Mouse (Mus musculus): ENCODE results near the gene G430095P16Rik. TPM values are rescaled to one million over a fixed set of nuclear protein-coding genes. Genes with fewer than 3 reads are reported as not detected.
A peak's percentile ranks its signal among the peaks of the same experiment; 100 is the strongest.

G430095P16Rik gene
- polyA plus RNA-seq, 1 experiment from 2014 or later: 4.8 TPM

DNA sequence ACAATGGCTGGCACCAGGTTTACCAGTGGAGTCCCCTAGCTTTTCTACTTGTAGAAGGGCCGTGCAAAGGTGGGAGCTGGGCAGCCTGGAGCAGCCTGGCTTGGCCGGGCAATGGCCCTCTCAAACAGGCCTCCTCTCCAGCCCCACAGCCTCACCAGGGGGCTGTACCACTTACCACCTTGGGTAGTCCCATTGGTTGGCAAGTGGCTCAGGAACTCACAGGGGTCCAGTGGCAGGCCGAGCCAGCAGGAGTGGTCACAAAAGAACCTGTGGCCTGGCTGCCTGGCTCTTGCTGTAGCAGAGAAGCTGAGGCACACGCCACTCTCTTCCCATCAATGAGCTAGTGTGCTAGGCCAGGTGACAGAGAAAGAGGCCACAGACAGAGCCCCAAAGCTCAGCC lies 8.6 kb upstream of the G430095P16Rik start:
- no peaks in the 10 kb centered on the region for H3K36me3 ChIP-seq (replicated peaks; ENCODE audit: insufficient read depth, low read length)
- no peaks in the 10 kb centered on the region for H3K27me3 ChIP-seq (ENCODE audit: insufficient read depth, low read length)
- 81% methylated on average over 4 of the region's 4 CpGs for WGBS (ENCODE audit: insufficient replicate concordance)
- no peak overlapping the region for H3K4me3 ChIP-seq (ENCODE audit: low read depth, low read length)
- no peak overlapping the region for H3K4me2 ChIP-seq (ENCODE audit: low read depth, low read length)
- H3K9ac ChIP-seq (replicated peaks): no peak overlapping the region
- no peaks in the 10 kb centered on the region for H3K9me3 ChIP-seq (ENCODE audit: low read length)
- no peak overlapping the region for H3K27ac ChIP-seq (ENCODE audit: low read depth)
- ATAC-seq: no peak
- DNase-seq: no peak
- TF ChIP-seq CTCF (IDR thresholded peaks at IDR 0.05; ENCODE audit: low read depth): no peak
- TF ChIP-seq EP300 (IDR thresholded peaks at IDR 0.05; ENCODE audit: low read depth): no peak
- peaks cover 30% of the 10 kb centered on the region for H3K4me1 ChIP-seq (ENCODE audit: insufficient read depth)

DNA sequence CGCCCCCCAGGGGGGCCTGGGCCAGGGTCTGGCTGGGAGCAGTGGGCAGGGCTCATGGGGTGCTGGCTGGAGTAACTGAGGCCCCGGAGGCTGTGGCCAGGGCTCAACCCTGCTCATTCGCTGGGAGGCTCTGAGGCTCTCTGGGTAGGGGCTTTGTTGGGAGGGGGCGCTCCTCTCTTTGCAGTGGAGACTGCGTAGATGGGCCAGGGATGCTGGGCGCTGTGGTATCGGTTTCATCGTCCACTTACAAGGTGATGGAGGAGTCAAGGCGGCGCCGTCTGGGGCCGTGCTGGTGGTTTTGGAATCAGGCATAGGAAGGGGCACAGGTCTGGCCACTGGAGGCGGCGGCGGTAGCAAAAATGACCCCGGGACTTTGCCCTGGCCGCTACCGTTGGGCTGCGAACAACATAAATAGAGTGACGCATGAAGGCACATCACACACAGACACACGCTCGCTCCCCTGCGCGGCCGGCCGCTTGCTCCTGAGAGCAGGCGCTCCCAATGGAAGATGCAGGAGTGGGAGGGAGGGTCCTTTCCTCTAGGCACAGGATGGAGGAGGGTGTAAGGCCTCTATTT lies 6.8 kb upstream of the G430095P16Rik start:
- peak overlapping the region; percentile 68 for H3K4me2 ChIP-seq (ENCODE audit: low read depth, low read length)
- peak overlapping the region; percentile 59; the same call in 1 of the 2 replicates for H3K9ac ChIP-seq (replicated peaks)
- peak; percentile 87 for ATAC-seq

DNA sequence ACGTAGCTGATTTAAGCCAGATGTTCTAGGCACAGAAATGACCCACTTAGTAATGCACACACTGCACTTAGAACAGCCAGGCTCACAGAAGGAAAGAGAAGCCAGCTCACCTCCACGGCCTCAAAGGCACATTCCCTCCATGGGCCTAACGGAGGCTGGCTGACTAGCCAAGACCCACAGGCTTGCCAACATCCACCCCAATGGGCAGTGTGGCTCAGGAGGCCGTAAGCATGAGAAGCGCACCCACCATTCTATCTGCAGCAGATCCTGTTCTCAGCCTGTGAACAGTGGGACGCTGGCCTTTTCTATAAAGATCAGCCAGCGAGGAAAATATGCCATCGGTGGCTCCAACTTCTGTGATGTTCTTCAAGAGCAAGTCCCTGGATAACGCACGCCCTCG lies 6.0 kb upstream of the G430095P16Rik start:
- DNase-seq: no peak
- Histone ChIP-seq H3K36me3 (replicated peaks; ENCODE audit: insufficient read depth, low read length) (no peaks in the 10 kb centered on the region; the same call in 1 of the 2 replicates), H3K4me2 (ENCODE audit: low read depth, low read length) (no peak overlapping the region), H3K4me3 (ENCODE audit: low read depth, low read length) (no peak overlapping the region), H3K27me3 (ENCODE audit: insufficient read depth, low read length) (no peaks in the 10 kb centered on the region), H3K4me1 (ENCODE audit: insufficient read depth) (peaks cover 32% of the 10 kb centered on the region), H3K9ac (replicated peaks) (no peak overlapping the region), H3K27ac (ENCODE audit: low read depth) (peak overlapping the region; percentile 30; the same call in 1 of the 2 replicates), H3K9me3 (ENCODE audit: low read length) (no peaks in the 10 kb centered on the region)
- TF ChIP-seq CTCF (IDR thresholded peaks at IDR 0.05; ENCODE audit: low read depth) (no peak), EP300 (IDR thresholded peaks at IDR 0.05; ENCODE audit: low read depth) (no peak)
- WGBS (ENCODE audit: insufficient replicate concordance): 90% methylated on average over 11 of the region's 11 CpGs
- no peak for ATAC-seq

More for the DNA sequence above, 6.8 kb upstream of the G430095P16Rik start:
- WGBS (ENCODE audit: insufficient replicate concordance): 67% methylated on average over 26 of the region's 27 CpGs
- H3K27me3 ChIP-seq (ENCODE audit: insufficient read depth, low read length): no peaks in the 10 kb centered on the region
- peak; percentile 73 for DNase-seq
- no peaks in the 10 kb centered on the region for H3K9me3 ChIP-seq (ENCODE audit: low read length)
- no peak for TF ChIP-seq EP300 (IDR thresholded peaks at IDR 0.05; ENCODE audit: low read depth)
- 0 out of 2 replicates have a peak, but pooled peaks have one; percentile 3 for TF ChIP-seq CTCF (IDR thresholded peaks at IDR 0.05; ENCODE audit: low read depth)
- H3K4me1 ChIP-seq (ENCODE audit: insufficient read depth): peaks cover 30% of the 10 kb centered on the region
- peak overlapping the region; percentile 81 for H3K27ac ChIP-seq (ENCODE audit: low read depth)
- H3K4me3 ChIP-seq (ENCODE audit: low read depth, low read length): peak overlapping the region; percentile 41
- no peaks in the 10 kb centered on the region; the same call in 1 of the 2 replicates for H3K36me3 ChIP-seq (replicated peaks; ENCODE audit: insufficient read depth, low read length)

DNA sequence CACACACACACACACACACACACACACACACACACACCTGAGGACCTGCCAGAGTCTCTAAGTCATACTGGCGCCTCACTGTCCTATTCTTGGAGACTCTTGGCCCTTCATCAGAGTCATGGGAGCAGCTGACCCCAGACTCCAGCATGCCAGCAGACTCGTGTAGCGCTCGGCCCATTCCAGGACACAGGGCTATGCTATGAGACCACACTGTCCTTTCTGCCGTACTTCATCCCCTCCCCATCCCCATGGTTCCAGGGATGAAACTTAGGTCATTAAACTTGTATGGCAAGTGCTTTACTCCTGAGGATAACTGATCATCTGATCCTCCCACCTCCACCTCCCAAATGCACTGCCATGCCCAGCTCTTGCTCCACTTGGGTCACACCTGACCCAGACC lies 4.3 kb upstream of the G430095P16Rik start:
- peaks cover 33% of the 10 kb centered on the region for H3K4me1 ChIP-seq (ENCODE audit: insufficient read depth)
- ATAC-seq (no peak), DNase-seq (no peak)
- WGBS (ENCODE audit: insufficient replicate concordance): 71% methylated on average over 5 of the region's 5 CpGs
- H3K27ac ChIP-seq (ENCODE audit: low read depth): no peak overlapping the region
- H3K9ac ChIP-seq (replicated peaks): no peak overlapping the region
- no peak overlapping the region for H3K4me2 ChIP-seq (ENCODE audit: low read depth, low read length)
- no peaks in the 10 kb centered on the region for H3K27me3 ChIP-seq (ENCODE audit: insufficient read depth, low read length)
- no peak overlapping the region for H3K4me3 ChIP-seq (ENCODE audit: low read depth, low read length)
- no peaks in the 10 kb centered on the region; the same call in 1 of the 2 replicates for H3K36me3 ChIP-seq (replicated peaks; ENCODE audit: insufficient read depth, low read length)
- TF ChIP-seq CTCF (IDR thresholded peaks at IDR 0.05; ENCODE audit: low read depth) (no peak), EP300 (IDR thresholded peaks at IDR 0.05; ENCODE audit: low read depth) (no peak)
- H3K9me3 ChIP-seq (ENCODE audit: low read length): no peaks in the 10 kb centered on the region

DNA sequence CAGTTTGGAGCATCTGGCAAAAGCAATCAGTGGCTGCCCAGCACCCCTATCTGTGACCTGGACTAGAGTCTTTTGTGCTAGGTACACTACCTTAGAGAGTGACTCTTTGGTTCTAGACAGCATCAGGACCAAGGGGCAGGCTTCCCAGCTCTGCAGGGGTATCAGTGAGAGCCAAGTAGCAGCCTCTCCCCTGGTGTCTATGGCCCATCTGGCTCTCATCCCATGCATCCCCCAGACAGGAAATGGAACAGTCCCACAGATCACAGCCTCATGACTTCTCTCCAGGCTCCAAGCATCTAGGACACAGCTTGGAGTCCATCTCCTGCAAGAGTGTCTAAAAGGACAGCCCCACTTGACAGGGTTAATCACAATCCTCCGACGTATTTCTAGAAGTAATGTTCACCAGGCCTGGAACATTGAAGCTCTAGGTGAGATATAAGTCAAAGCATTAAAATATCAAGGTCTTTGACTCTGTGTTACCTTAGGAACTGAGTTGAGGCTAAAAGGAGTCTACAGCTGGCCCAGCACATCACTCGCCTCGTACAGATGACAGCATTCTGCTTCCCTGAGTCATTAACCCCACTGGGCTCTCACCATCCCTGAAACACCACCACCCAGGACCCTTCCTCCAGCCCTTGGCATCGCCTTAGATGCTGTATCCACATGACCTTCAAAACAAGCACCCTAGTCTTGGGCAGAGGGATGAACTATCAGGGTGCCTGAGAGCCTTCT lies 3.7 kb upstream of the G430095P16Rik start:
- Histone ChIP-seq H3K4me3 (ENCODE audit: low read depth, low read length) (no peak overlapping the region), H3K9me3 (ENCODE audit: low read length) (no peaks in the 10 kb centered on the region), H3K36me3 (replicated peaks; ENCODE audit: insufficient read depth, low read length) (no peaks in the 10 kb centered on the region; the same call in 1 of the 2 replicates), H3K4me1 (ENCODE audit: insufficient read depth) (peaks cover 33% of the 10 kb centered on the region), H3K27ac (ENCODE audit: low read depth) (no peak overlapping the region), H3K9ac (replicated peaks) (no peak overlapping the region), H3K27me3 (ENCODE audit: insufficient read depth, low read length) (no peaks in the 10 kb centered on the region), H3K4me2 (ENCODE audit: low read depth, low read length) (no peak overlapping the region)
- no peak for ATAC-seq
- 84% methylated on average over 5 of the region's 5 CpGs for WGBS (ENCODE audit: insufficient replicate concordance)
- TF ChIP-seq EP300 (IDR thresholded peaks at IDR 0.05; ENCODE audit: low read depth): no peak
- no peak for TF ChIP-seq CTCF (IDR thresholded peaks at IDR 0.05; ENCODE audit: low read depth)
- no peak for DNase-seq

DNA sequence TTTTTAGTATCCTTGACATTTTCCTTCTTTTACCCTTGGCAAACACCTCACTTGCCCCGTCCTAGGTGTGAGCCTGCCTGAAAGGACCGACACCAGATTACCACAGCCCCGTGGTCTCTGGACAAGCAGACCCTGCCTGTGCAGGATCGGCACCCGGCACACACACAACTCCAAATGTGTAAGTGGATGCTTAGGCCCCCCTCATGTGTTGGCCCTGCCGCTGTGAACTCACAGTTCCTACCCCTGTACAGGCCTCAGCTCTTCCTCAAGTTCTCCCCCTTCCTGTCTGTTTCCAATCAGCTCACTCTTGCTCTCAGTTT lies 317 bp upstream of the G430095P16Rik start:
- Histone ChIP-seq H3K9me3 (ENCODE audit: low read length) (no peaks in the 10 kb centered on the region), H3K4me2 (ENCODE audit: low read depth, low read length) (peak overlapping the region; percentile 75), H3K27me3 (ENCODE audit: insufficient read depth, low read length) (no peaks in the 10 kb centered on the region), H3K36me3 (replicated peaks; ENCODE audit: insufficient read depth, low read length) (peaks cover 7% of the 10 kb centered on the region), H3K9ac (replicated peaks) (peak overlapping the region; percentile 56), H3K4me1 (ENCODE audit: insufficient read depth) (peaks cover 58% of the 10 kb centered on the region), H3K27ac (ENCODE audit: low read depth) (peak overlapping the region; percentile 87), H3K4me3 (ENCODE audit: low read depth, low read length) (peak overlapping the region; percentile 38)
- TF ChIP-seq EP300 (IDR thresholded peaks at IDR 0.05; ENCODE audit: low read depth): no peak
- 46% methylated on average over 6 of the region's 6 CpGs for WGBS (ENCODE audit: insufficient replicate concordance)
- ATAC-seq (no peak), DNase-seq (no peak)

All from liver, postnatal 0 days (tissue).